Comparison of ENCODE assay signal across 12 mouse cellular contexts in genomic region chr3:32763902-32764301, GRCm38 (mm10). TPM values are rescaled to one million over a fixed set of nuclear protein-coding genes. Genes with fewer than 3 reads are reported as not detected.
"Had no signal": no experiment of that assay in that cellular context is flagged by ENCODE, and none has a peak within 500 bp of the region (broad histone marks: within the 10 kb centered on the region; RNA-seq: fewer than 3 reads in every experiment).

No protein-coding gene starts in this region.

- DNase-seq: kidney, postnatal 14 days; left cerebral cortex, postnatal 4 days; lung, adult 18-20 months; retina, postnatal 1 day; thymus, adult 2 months; thymus, postnatal 25 days had no signal

- H3K9me3 ChIP-seq: limb, embryonic 13.5 days; midbrain, embryonic 12.5 days; neural tube, embryonic 13.5 days; stomach, embryonic 15.5 days had no signal

- H3K36me3 ChIP-seq: limb, embryonic 13.5 days; midbrain, embryonic 12.5 days; neural tube, embryonic 13.5 days; stomach, embryonic 15.5 days had no signal

- H3K9ac ChIP-seq: limb, embryonic 13.5 days; liver, embryonic 14.5 days; midbrain, embryonic 12.5 days; neural tube, embryonic 13.5 days; stomach, embryonic 15.5 days had no signal

- H3K27ac ChIP-seq: limb, embryonic 13.5 days; liver, embryonic 14.5 days; midbrain, embryonic 12.5 days; neural tube, embryonic 13.5 days; stomach, embryonic 15.5 days had no signal

- H3K4me1 ChIP-seq: limb, embryonic 13.5 days; midbrain, embryonic 12.5 days; neural tube, embryonic 13.5 days; stomach, embryonic 15.5 days had no signal

- H3K4me3 ChIP-seq: limb, embryonic 13.5 days; midbrain, embryonic 12.5 days; neural tube, embryonic 13.5 days; stomach, embryonic 15.5 days had no signal

RNA-seq across cellular contexts. Expression of gene Usp13, which starts 53.4 kb away (rescaled TPM):
- total RNA-seq: megakaryocyte-erythroid progenitor cell, adult 5-6 weeks had no signal
